ENCODE assay signal across 24 mouse cellular contexts in the genomic region with DNA sequence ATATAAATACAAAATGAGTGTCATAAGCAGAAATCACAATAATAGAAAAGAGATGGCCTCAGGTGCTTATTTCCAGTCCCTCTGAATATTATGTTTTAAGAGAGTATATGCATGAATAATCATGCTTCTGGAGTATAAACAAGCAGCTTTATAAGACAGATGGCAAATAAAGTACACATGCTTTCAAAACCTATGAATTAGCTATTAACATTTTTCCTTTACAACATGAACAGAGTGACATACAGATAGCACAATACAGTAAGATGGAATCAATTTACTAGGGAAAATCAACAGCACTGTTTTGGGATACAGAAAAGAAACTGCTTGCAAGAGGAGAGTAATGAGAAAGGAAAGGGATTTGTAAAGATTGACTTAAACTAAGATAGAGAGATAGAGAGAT.
A peak's percentile ranks its signal among the peaks of the same experiment; 100 is the strongest.
DNase-seq lines count a peak whose midpoint lies in the region; ATAC-seq and TF ChIP-seq lines count a peak whose summit lies in the region.
"Had no signal": no experiment of that assay in that cellular context is flagged by ENCODE, and none has a peak within 500 bp of the region (broad histone marks: within the 10 kb centered on the region; RNA-seq: fewer than 3 reads in every experiment).

No protein-coding gene starts in this region.

- no peak overlapping the region for H3K4me3 ChIP-seq in forebrain, embryonic 13.5 days
- H3K4me3 ChIP-seq in forebrain, embryonic 11.5 days (ENCODE audit: low read depth, low read length) = no peak overlapping the region
- no peak overlapping the region for H3K4me3 ChIP-seq in forebrain, embryonic 15.5 days
- no peak overlapping the region for H3K4me3 ChIP-seq in forebrain, embryonic 12.5 days (replicated peaks)
- H3K4me3 ChIP-seq: embryonic facial prominence, embryonic 13.5 days; embryonic facial prominence, embryonic 15.5 days; erythroblast, embryonic 14.5 days had no signal

- no peak for TF ChIP-seq POLR2A in brain, embryonic 14.5 days (IDR thresholded peaks at IDR 0.05; ENCODE audit: borderline replicate concordance, extremely low read depth, insufficient read depth, insufficient read length, poor library complexity, severe bottlenecking)

- no peak overlapping the region for H3K4me2 ChIP-seq in forebrain, embryonic 13.5 days
- no peak overlapping the region for H3K4me2 ChIP-seq in forebrain, embryonic 11.5 days (ENCODE audit: low read depth, low read length, severe bottlenecking)
- no peak overlapping the region for H3K4me2 ChIP-seq in forebrain, embryonic 15.5 days (replicated peaks)
- no peak overlapping the region for H3K4me2 ChIP-seq in forebrain, embryonic 12.5 days
- H3K4me2 ChIP-seq: embryonic facial prominence, embryonic 13.5 days; embryonic facial prominence, embryonic 15.5 days had no signal

- no peaks in the 10 kb centered on the region for H3K9me3 ChIP-seq in forebrain, embryonic 13.5 days (replicated peaks)
- H3K9me3 ChIP-seq in forebrain, embryonic 11.5 days (ENCODE audit: control insufficient read depth, low read length) = no peaks in the 10 kb centered on the region
- no peaks in the 10 kb centered on the region for H3K9me3 ChIP-seq in forebrain, embryonic 15.5 days
- H3K9me3 ChIP-seq in forebrain, embryonic 12.5 days = no peaks in the 10 kb centered on the region
- H3K9me3 ChIP-seq: embryonic facial prominence, embryonic 13.5 days; embryonic facial prominence, embryonic 15.5 days; G1E had no signal

- no peak overlapping the region for H3K27ac ChIP-seq in forebrain, embryonic 13.5 days
- no peak overlapping the region for H3K27ac ChIP-seq in forebrain, embryonic 11.5 days (ENCODE audit: low read depth, low read length)
- H3K27ac ChIP-seq in forebrain, embryonic 15.5 days (replicated peaks) = no peak overlapping the region
- no peak overlapping the region for H3K27ac ChIP-seq in forebrain, embryonic 12.5 days
- H3K27ac ChIP-seq: embryonic facial prominence, embryonic 13.5 days; embryonic facial prominence, embryonic 15.5 days had no signal

- no peak for TF ChIP-seq CTCF in brain, embryonic 14.5 days (IDR thresholded peaks at IDR 0.05; ENCODE audit: borderline replicate concordance, extremely low read depth, insufficient read depth, insufficient read length)

- no peaks in the 10 kb centered on the region for H3K4me1 ChIP-seq in forebrain, embryonic 13.5 days
- H3K4me1 ChIP-seq in forebrain, embryonic 11.5 days (replicated peaks; ENCODE audit: control insufficient read depth, insufficient read depth, low read length) = no peaks in the 10 kb centered on the region
- H3K4me1 ChIP-seq in forebrain, embryonic 15.5 days = 0 out of 2 replicates have a peak, but pooled peaks cover 2% of the 10 kb centered on the region
- H3K4me1 ChIP-seq in forebrain, embryonic 12.5 days = no peaks in the 10 kb centered on the region
- H3K4me1 ChIP-seq: embryonic facial prominence, embryonic 13.5 days; embryonic facial prominence, embryonic 15.5 days had no signal

- H3K36me3 ChIP-seq in forebrain, embryonic 13.5 days (ENCODE audit: poor library complexity, severe bottlenecking) = no peaks in the 10 kb centered on the region
- no peaks in the 10 kb centered on the region for H3K36me3 ChIP-seq in forebrain, embryonic 11.5 days (ENCODE audit: control insufficient read depth, insufficient read depth, low read length)
- no peaks in the 10 kb centered on the region for H3K36me3 ChIP-seq in forebrain, embryonic 15.5 days
- H3K36me3 ChIP-seq in forebrain, embryonic 12.5 days (replicated peaks) = no peaks in the 10 kb centered on the region
- H3K36me3 ChIP-seq: embryonic facial prominence, embryonic 13.5 days; embryonic facial prominence, embryonic 15.5 days; G1E had no signal

- no peaks in the 10 kb centered on the region for H3K27me3 ChIP-seq in forebrain, embryonic 13.5 days
- no peaks in the 10 kb centered on the region for H3K27me3 ChIP-seq in forebrain, embryonic 11.5 days (ENCODE audit: control insufficient read depth, insufficient read depth, low read length)
- H3K27me3 ChIP-seq in forebrain, embryonic 15.5 days = no peaks in the 10 kb centered on the region
- no peaks in the 10 kb centered on the region for H3K27me3 ChIP-seq in forebrain, embryonic 12.5 days
- H3K27me3 ChIP-seq: CH12.LX; embryonic facial prominence, embryonic 13.5 days; embryonic facial prominence, embryonic 15.5 days; Patski had no signal

- ATAC-seq in forebrain, embryonic 13.5 days = peak; percentile 62; the same call in 1 of the 2 replicates
- no peak for ATAC-seq in forebrain, embryonic 11.5 days (replicated peaks; ENCODE audit: low FRiP score)
- ATAC-seq in forebrain, embryonic 15.5 days (replicated peaks) = peak; percentile 58; the same call in 1 of the 2 replicates
- no peak for ATAC-seq in forebrain, embryonic 12.5 days (ENCODE audit: low FRiP score)
- ATAC-seq: activated CD4-positive, CD25-positive, alpha-beta regulatory T cell, adult 4 months; CD4-positive, CD25-positive, alpha-beta regulatory T cell, adult 4 months; Patski had no signal

- no peak overlapping the region for H3K9ac ChIP-seq in forebrain, embryonic 13.5 days
- no peak overlapping the region for H3K9ac ChIP-seq in forebrain, embryonic 11.5 days (ENCODE audit: low read length)
- H3K9ac ChIP-seq in forebrain, embryonic 15.5 days (replicated peaks) = no peak overlapping the region
- no peak overlapping the region for H3K9ac ChIP-seq in forebrain, embryonic 12.5 days
- H3K9ac ChIP-seq: embryonic facial prominence, embryonic 13.5 days; embryonic facial prominence, embryonic 15.5 days had no signal

- no peak for DNase-seq in forebrain, embryonic 11.5 days (ENCODE audit: low spot score)
- DNase-seq in brain, embryonic 14.5 days (ENCODE audit: low read depth) = peak; percentile 16
- DNase-seq: adrenal gland, adult 8-10 months; adrenal gland, postnatal 14 days; adrenal gland, postnatal 36 days; B cell, adult 2 months; cerebellum, adult 11 months; cerebellum, adult 18-20 months; cerebellum, adult 8-10 months; cerebellum, adult 9-11 months; cerebellum, postnatal 14 days; cerebellum, postnatal 36 days; embryo, embryonic 11 days had no signal

Comparison
In these comparisons a context has a peak if more than half of its experiments do, and no peak if none do; other contexts are left out.
1. ATAC-seq: peak in forebrain, embryonic 13.5 days (single experiment) and forebrain, embryonic 15.5 days (single experiment); none in forebrain, embryonic 11.5 days (single experiment) and forebrain, embryonic 12.5 days (single experiment).